Mouse (Mus musculus): Measurements from ENCODE around the gene Man1a2.

GRCm38 (mm10) chr3:100716241-100716640 lies 30.9 kb upstream of the Man1a2 start:
- TF ChIP-seq E2F4 (IDR thresholded peaks at IDR 0.05; ENCODE audit: insufficient read depth) (no peak), MAX (IDR thresholded peaks at IDR 0.05; ENCODE audit: low read depth) (no peak), USF1 (IDR thresholded peaks at IDR 0.05; ENCODE audit: low read depth) (no peak), TCF12 (IDR thresholded peaks at IDR 0.05; ENCODE audit: insufficient read depth, poor library complexity, severe bottlenecking) (no peak), POLR2A (IDR thresholded peaks at IDR 0.05; ENCODE audit: insufficient read length, low read depth) (no peak), MYOD1 (IDR thresholded peaks at IDR 0.05; ENCODE audit: control insufficient read depth in 1 of 3, insufficient read length in 2 of 3, low read depth in 2 of 3) (no peak), REST (IDR thresholded peaks at IDR 0.05; ENCODE audit: insufficient read depth, insufficient read length) (no peak), MYOG (IDR thresholded peaks at IDR 0.05; ENCODE audit: control insufficient read depth in 1 of 3, insufficient read depth in 1 of 3, insufficient read length in 2 of 3, low read depth in 2 of 3) (no peak), SRF (IDR thresholded peaks at IDR 0.05; ENCODE audit: control insufficient read depth, insufficient read length, low read depth) (no peak)
